Mouse (Mus musculus) heart, embryonic 13.5 days (tissue): ENCODE measurements at regions not wholly inside any gene's neighbourhood (a gene's known extent, or its start where the extent isn't known, plus 50 kb on each side); places are given as distances from the start of the nearest gene placed in this dataset.

Experiments used
- ATAC-seq: fragments of 200-750 bp; cut with Nextera tagmentation; 2 replicates; pipeline ENCODE4 v1.8.0; 2017; ENCODE audit warnings: moderate TSS enrichment; ENCODE audit not compliant: insufficient number of reproducible peaks, low FRiP score, low TSS enrichment; ENCODE audit errors: extremely low read depth
- H3K27ac ChIP-seq: fragments of 300-500 bp; sonication (generic); replicated peaks from 2 replicates; pipeline ENCODE4 v1.5.1; 2015; ENCODE audit warnings: moderate library complexity, mild to moderate bottlenecking, inconsistent platforms
- H3K27me3 ChIP-seq: fragments of 300-500 bp; sonication (generic); replicated peaks from 2 replicates; pipeline ENCODE4 v1.6.1; 2015; ENCODE audit warnings: mild to moderate bottlenecking, inconsistent platforms
- H3K36me3 ChIP-seq: fragments of 300-500 bp; sonication (generic); 2 replicates; pipeline ENCODE4 v1.6.1; 2015; ENCODE audit warnings: mild to moderate bottlenecking, inconsistent platforms
- H3K4me1 ChIP-seq: fragments of 300-500 bp; sonication (generic); 2 replicates; pipeline ENCODE4 v1.6.1; 2015; ENCODE audit warnings: inconsistent platforms
- H3K4me2 ChIP-seq: fragments of 300-500 bp; sonication (generic); 2 replicates; pipeline ENCODE4 v1.6.1; 2015; ENCODE audit warnings: inconsistent platforms, mild to moderate bottlenecking, moderate library complexity
- H3K4me3 ChIP-seq: fragments of 300-500 bp; sonication (generic); 2 replicates; pipeline ENCODE4 v1.5.1; 2015; ENCODE audit warnings: moderate library complexity, mild to moderate bottlenecking, inconsistent platforms
- H3K9ac ChIP-seq: fragments of 300-500 bp; sonication (generic); 2 replicates; pipeline ENCODE4 v1.6.1; 2015; ENCODE audit warnings: inconsistent platforms, mild to moderate bottlenecking, moderate library complexity
- H3K9me3 ChIP-seq: fragments of 300-500 bp; sonication (generic); 2 replicates; pipeline ENCODE4 v1.6.1; 2016; ENCODE audit warnings: inconsistent platforms
- WGBS: fragments of 180-500 bp; shearing (Covaris S2); methylation state at CpG from one replicate; pipeline ENCODE4 v1.1.7; 2015; ENCODE audit warnings: mixed read lengths; 5-methylcytosine and 5-hydroxymethylcytosine counted together

DNA sequence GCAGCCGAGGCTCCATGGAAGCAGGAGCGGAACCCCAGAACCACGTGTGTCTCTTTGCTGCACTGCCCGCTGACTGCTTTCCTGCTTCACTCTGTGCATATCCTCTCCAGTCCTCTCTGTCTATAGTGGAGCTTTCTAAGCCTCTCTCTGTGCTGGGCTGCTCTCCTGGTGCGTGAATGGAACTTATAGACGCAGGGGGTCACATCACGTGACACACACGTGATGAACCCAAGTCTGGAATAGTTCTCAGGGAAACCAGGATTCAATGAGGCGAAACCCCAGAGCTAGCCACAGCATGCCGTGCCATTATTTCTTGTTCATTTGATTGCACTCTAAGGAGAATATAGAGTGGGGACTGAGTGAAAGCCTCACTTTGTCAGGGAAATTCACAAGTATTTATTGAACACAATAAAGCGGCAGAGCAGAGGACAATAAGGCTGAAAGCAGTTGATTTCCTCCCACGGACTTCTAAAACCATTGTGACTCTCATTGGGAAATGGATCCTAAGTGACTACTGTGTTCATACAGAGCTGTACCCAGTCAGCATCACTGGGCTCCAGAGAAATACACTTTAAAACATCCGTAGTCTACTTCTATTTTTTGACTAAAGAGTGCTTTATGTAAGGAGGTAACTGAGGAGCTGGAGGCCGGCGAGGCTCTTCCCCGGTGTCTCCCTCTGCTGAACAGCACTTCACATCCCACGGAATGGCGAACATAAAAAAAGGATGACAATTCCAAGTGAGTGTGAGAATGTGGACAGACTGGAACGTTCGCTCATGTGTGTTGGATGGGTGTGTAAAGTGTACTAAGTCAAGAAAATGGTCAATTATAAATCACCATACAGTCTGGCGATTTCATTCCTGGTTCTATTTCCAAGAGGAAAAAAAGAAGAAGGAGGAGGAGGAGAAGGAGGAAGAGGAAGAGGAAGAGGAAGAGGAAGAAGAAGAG is 116.5 kb upstream of the Cpsf6 start:
- H3K4me2 ChIP-seq = no peak overlapping the region
- no peak overlapping the region for H3K4me3 ChIP-seq
- no peaks in the 10 kb centered on the region for H3K36me3 ChIP-seq
- ATAC-seq = no peak
- no peaks in the 10 kb centered on the region for H3K9me3 ChIP-seq
- no peak overlapping the region for H3K27ac ChIP-seq
- H3K9ac ChIP-seq = no peak overlapping the region
- H3K27me3 ChIP-seq = no peaks in the 10 kb centered on the region
- 75% methylated on average over 21 of the region's 21 CpGs for WGBS
- H3K4me1 ChIP-seq = peaks cover 7% of the 10 kb centered on the region; the same call in 1 of the 2 replicates

DNA sequence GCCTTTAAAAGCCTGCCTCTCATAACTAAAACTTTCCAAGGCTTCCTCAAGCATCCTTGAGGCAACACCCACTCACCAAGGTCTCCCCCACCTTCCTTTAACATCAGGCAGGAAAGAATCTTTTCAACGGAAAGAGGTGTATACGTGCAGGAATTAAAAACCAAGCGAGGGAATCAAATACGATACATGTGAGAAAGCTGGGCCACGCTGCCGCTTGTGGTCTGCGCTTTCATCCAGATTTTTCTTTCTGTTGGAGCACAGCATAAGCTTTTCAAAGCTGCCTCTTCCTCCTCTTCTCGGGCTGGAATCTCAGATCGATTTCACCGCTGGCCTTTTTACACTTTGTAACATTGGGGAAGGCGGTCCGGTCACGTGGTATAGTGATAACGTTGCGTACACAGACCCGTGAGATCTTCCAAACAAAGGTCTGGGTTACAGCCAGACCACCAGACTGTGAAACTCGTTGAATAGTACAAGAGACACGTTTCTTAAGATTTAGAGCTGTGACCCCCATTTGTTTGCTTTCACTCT is 114.4 kb upstream of the Cpsf6 start:
- Histone ChIP-seq H3K27ac (no peak overlapping the region), H3K4me1 (peaks cover 7% of the 10 kb centered on the region; the same call in 1 of the 2 replicates), H3K36me3 (no peaks in the 10 kb centered on the region), H3K27me3 (no peaks in the 10 kb centered on the region), H3K9me3 (no peaks in the 10 kb centered on the region), H3K9ac (peak overlapping the region; percentile 72), H3K4me2 (peak overlapping the region; percentile 72), H3K4me3 (peak overlapping the region; percentile 52)
- no peak for ATAC-seq
- WGBS = 16% methylated on average over 18 of the region's 18 CpGs

- ATAC-seq = no peak
- Histone ChIP-seq H3K9me3 (no peaks in the 10 kb centered on the region), H3K4me3 (no peak overlapping the region; the same call in 1 of the 2 replicates), H3K27ac (no peak overlapping the region), H3K9ac (no peak overlapping the region), H3K36me3 (no peaks in the 10 kb centered on the region), H3K4me1 (peaks cover 7% of the 10 kb centered on the region; the same call in 1 of the 2 replicates), H3K4me2 (peak overlapping the region; percentile 72), H3K27me3 (no peaks in the 10 kb centered on the region)
- WGBS = 21% methylated on average over 1 of the region's 5 CpGs
Observed at GRCm38 (mm10) chr10:117493824-117494121, 114.0 kb upstream of the Cpsf6 start.

DNA sequence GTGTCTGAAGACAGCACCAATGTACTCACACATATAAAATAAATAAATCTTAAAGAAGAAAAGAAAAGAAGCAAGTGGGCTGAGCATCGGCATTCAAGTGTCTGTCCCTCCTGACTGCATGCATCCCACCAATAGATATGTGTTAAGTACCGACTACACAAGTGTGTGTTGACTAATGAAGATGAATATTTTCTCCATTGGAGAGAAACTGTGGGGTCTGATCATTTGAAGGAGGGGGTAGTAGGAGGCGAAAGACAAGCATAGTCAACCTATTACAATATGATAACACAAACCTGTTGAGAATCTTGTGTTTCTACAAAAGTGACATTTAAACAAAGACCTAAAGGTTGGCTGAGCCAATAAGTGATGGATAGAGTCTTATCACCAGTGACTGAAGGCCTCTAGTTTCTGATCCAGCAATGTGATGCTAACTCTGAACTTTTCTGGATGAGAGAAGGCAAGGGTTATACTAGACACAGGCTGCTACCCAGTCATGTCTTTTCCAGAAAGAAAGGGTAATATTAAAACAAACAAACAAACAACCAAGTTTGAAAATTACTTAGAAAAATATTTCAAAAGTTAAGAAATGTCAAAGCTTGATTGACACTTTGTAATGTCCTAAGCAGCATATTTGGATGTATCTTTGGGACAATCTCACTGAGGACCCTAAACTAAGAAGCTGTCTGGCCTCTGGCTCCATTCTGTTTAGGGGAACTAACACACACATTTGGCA is 113.4 kb upstream of the Cpsf6 start:
- H3K27ac ChIP-seq = no peak overlapping the region
- H3K36me3 ChIP-seq = no peaks in the 10 kb centered on the region
- no peaks in the 10 kb centered on the region for H3K9me3 ChIP-seq
- 85% methylated on average over 3 of the region's 3 CpGs for WGBS
- no peaks in the 10 kb centered on the region for H3K27me3 ChIP-seq
- no peak overlapping the region for H3K9ac ChIP-seq
- no peak for ATAC-seq
- peak overlapping the region; percentile 72 for H3K4me2 ChIP-seq
- H3K4me3 ChIP-seq = no peak overlapping the region
- H3K4me1 ChIP-seq = peaks cover 7% of the 10 kb centered on the region; the same call in 1 of the 2 replicates

DNA sequence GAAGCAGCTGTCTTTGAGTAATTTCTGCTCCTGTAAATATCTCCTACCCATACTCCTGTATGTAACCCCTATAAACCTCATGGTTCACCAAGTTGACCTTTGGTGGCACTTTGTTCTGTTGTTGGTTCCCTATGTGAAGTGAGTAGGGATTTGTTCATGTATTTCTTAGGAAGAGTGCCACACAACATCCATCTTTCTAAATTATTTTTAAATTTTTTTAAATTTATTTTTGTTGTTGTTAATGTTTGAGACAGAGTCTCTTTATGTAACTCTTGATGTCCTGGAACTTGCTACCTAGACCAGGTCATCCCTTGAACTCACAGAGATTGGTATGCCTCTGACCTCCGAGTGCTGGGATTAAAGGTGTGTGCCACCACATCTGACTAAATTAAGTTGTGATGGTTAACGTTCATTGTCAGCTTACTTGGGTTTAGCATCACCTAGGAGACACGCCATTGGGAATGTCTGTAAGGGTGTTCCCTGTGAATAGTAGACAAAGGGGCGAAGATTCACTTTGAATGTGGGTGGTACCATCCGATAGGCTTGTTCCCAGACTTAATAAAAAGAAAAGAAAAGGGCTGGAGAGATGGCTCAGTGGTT is 112.7 kb upstream of the Cpsf6 start:
- Histone ChIP-seq H3K9ac (no peak overlapping the region), H3K9me3 (no peaks in the 10 kb centered on the region), H3K36me3 (no peaks in the 10 kb centered on the region), H3K4me1 (peaks cover 7% of the 10 kb centered on the region; the same call in 1 of the 2 replicates), H3K27ac (no peak overlapping the region), H3K4me2 (no peak overlapping the region), H3K4me3 (no peak overlapping the region), H3K27me3 (no peaks in the 10 kb centered on the region)
- ATAC-seq = no peak
- WGBS = 84% methylated on average over 5 of the region's 5 CpGs

- no peak for ATAC-seq
- Histone ChIP-seq H3K4me2 (no peak overlapping the region), H3K36me3 (no peaks in the 10 kb centered on the region), H3K4me3 (no peak overlapping the region), H3K4me1 (peaks cover 7% of the 10 kb centered on the region; the same call in 1 of the 2 replicates), H3K9ac (no peak overlapping the region), H3K9me3 (no peaks in the 10 kb centered on the region), H3K27me3 (no peaks in the 10 kb centered on the region), H3K27ac (no peak overlapping the region)
- WGBS = 56% methylated on average over 1 of the region's 1 CpGs
Observed at GRCm38 (mm10) chr10:117491711-117492110, 111.9 kb upstream of the Cpsf6 start.

DNA sequence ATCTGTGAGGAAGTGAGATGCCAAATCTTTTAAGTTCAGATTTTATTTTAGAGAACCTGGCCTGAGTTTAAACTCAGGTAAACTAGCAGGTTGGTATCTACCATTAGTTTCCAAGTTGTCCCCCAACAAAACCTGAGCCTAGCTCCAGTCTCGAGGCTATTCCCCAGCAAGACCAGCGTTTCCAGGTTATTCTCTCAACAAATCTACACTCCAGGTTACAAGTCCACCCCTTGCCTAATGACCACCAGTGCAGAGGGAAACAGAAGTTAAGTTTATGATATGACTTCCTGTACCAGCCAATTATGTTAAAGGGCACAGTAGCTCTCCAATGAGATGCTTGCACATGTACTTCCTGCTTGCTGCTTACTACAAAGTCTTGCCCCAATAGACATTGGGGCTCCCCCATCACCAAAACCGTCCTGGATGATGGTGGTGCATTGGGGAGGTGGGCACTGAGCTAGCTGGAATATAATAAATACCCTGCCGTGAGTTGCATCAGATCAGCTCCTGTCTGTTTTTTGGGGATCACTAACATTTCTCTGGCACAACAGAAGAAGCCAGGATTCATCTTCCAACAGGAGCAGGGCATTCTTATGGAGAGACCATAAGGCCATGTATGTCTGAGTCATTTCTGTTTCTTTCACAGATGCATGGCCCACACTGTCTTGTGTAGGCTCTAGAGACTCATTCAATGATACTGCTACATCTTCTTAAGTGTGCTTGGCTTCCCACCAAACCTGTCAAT is 111.2 kb upstream of the Cpsf6 start:
- Histone ChIP-seq H3K4me3 (no peak overlapping the region), H3K9me3 (no peaks in the 10 kb centered on the region), H3K27me3 (no peaks in the 10 kb centered on the region), H3K4me1 (peaks cover 7% of the 10 kb centered on the region; the same call in 1 of the 2 replicates), H3K36me3 (no peaks in the 10 kb centered on the region), H3K4me2 (no peak overlapping the region), H3K9ac (no peak overlapping the region), H3K27ac (no peak overlapping the region)
- no peak for ATAC-seq
- 78% methylated on average over 4 of the region's 4 CpGs for WGBS

- 88% methylated on average over 4 of the region's 4 CpGs for WGBS
- Histone ChIP-seq H3K4me2 (no peak overlapping the region), H3K4me1 (no peaks in the 10 kb centered on the region), H3K4me3 (no peak overlapping the region), H3K36me3 (no peaks in the 10 kb centered on the region), H3K27me3 (no peaks in the 10 kb centered on the region), H3K9ac (no peak overlapping the region), H3K9me3 (no peaks in the 10 kb centered on the region), H3K27ac (no peak overlapping the region)
- ATAC-seq = no peak
Observed at GRCm38 (mm10) chr10:117483091-117483600, 103.3 kb upstream of the Cpsf6 start.

DNA sequence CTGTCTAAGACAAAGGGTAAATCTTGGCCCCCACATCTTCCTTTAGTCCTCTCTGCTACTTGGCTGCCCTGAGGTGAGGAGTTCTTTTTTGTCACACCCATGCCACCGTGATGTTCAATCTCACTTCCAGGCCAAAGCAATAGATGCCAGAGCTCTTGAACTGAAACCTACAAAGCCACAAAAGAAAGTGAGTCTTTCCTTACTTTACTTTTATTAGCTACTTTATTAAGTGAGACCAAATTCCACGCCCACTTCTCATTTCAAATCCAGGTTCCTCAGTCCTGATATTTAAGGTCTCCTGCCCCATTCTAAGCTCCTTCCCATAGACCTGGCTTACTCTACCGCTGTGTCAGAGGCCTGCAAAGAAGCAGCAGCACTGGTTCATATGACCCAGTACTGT is 102.5 kb upstream of the Cpsf6 start:
- Histone ChIP-seq H3K27ac (no peak overlapping the region), H3K4me2 (no peak overlapping the region), H3K27me3 (no peaks in the 10 kb centered on the region), H3K4me1 (no peaks in the 10 kb centered on the region), H3K9me3 (no peaks in the 10 kb centered on the region), H3K4me3 (no peak overlapping the region), H3K36me3 (no peaks in the 10 kb centered on the region), H3K9ac (no peak overlapping the region)
- no peak for ATAC-seq
- 76% methylated on average over 3 of the region's 3 CpGs for WGBS

GRCm38 (mm10) chr10:117481341-117481990 is 101.7 kb upstream of the Cpsf6 start:
- Histone ChIP-seq H3K9ac (no peak overlapping the region), H3K4me1 (no peaks in the 10 kb centered on the region), H3K27ac (no peak overlapping the region), H3K27me3 (no peaks in the 10 kb centered on the region), H3K9me3 (no peaks in the 10 kb centered on the region), H3K4me3 (no peak overlapping the region), H3K4me2 (no peak overlapping the region), H3K36me3 (no peaks in the 10 kb centered on the region)
- 71% methylated on average over 5 of the region's 5 CpGs for WGBS
- no peak for ATAC-seq
